Mouse (Mus musculus): ENCODE results near the gene Ank2.

Gene Ank2

DNA sequence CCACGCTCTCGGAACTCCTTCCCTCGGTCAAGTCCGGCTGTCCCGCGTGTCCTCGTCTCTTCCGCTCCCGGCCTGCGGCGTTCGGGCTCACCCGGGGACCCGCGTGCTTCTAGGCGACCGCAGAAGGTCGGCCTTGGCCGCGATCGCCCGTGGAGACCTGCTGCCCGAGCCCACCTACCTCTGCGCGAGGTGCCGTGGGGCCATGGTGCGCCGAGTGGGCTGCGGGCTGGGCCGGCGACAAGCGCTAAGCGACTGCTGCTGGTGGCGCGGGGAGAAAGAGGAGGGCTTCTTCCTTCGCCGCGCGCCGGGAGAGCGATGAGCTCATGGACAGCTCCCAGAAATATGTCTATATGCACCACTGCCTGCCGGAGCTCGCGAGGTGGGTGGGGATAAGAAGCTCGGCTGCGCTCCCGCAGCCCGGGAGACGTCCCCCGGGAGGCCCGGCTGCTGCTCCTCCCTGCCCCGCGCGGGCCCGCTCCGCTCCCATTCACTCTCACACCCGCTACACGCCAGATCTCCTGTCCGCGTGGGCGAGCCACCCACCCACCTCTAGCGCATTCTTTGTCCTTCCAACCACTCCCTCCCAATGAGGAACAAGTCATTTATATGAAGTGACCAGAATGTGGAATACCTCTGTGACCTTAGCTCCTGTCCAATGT, at the start of gene Ank2:
Gene Ank2, minus strand, starts transcription at position 609 of the 659 bp plus-strand sequence.
- peak; percentile 90 for DNase-seq

DNA sequence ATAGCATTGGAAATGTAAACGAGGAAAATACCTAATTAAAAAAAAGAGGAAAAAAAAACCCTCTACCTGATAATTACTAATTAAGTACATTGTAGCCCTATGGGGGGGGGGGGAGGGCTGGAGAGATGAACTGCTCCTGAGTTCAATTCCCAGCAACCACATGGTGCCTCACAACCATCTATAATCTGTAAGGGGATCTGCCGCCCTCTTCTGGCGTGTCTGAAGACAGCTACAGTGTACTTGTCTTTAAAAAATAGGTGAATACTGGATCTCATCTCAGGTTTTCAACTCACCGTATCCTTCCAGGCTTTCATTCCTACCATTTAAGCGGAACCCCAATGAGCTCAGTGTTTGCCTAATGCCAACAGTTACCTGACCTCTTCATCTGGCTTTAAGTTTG, 48.7 kb upstream of the Ank2 start:
- no peak for DNase-seq

GRCm38 (mm10) chr3:127544610-127545121, 45.5 kb upstream of the Ank2 start:
- DNase-seq = peak; percentile 48

DNA sequence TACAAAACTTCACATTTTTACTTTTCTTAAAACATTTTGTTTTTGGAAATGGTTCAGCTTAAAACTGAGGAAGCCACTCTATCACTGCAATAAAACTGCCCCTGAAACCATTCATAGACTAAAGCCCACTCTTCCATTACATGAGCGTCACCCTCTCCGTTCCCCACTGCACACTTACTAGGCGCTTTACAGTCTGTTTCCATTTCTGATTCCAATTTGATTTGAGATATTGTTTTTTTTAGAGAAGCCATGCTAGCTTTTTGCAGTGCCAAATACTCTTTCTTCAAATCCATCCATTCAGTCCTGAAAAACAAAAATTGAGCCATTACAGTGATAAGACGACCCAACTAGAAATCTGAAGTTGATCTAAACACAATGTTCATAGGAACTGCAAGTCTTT, 44.8 kb upstream of the Ank2 start:
- peak; percentile 58 for DNase-seq

GRCm38 (mm10) chr3:127539193-127539592, 40.0 kb upstream of the Ank2 start:
- DNase-seq = peak; percentile 92

GRCm38 (mm10) chr3:127530293-127530692, 31.1 kb upstream of the Ank2 start:
- peak; percentile 78 for DNase-seq

DNA sequence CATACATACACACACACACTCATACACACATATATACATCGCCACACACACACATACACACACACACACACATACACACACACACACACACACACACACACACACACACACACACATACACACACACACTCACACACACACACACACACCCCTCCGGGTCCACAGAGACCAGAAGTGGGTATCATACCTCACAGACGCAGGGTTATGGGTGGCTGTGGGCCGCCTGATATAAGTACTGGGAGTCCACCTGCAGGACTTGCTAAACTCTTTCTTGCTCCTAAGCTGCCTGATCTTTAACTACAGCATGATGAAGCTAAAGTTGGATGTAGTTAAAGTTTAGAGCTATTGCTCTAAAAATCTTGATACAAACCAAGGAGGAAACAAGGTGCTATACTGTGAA, 30.7 kb upstream of the Ank2 start:
- DNase-seq = peak; percentile 71

DNA sequence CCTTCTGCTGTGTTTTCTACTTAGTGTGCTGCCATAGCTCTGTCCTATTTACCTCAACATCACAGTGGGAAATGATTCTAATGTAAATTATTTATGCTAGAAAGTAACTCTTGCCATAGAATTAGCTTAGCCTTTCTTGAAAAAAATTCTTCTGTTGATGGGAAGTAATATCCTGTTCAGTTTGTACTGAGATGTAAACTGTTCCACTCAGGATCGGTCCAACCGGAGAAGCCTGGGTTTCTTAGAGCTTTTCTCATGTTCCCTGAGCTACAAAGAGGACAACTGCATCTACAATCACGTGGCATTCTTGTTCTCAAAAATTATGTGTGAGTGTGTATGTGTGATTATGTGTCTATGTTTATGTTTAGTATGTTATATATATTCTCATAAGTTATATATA, 30.1 kb upstream of the Ank2 start:
- no peak for DNase-seq

- peak; percentile 95 for DNase-seq
Observed at GRCm38 (mm10) chr3:127527465-127528034, 28.4 kb upstream of the Ank2 start.

DNA sequence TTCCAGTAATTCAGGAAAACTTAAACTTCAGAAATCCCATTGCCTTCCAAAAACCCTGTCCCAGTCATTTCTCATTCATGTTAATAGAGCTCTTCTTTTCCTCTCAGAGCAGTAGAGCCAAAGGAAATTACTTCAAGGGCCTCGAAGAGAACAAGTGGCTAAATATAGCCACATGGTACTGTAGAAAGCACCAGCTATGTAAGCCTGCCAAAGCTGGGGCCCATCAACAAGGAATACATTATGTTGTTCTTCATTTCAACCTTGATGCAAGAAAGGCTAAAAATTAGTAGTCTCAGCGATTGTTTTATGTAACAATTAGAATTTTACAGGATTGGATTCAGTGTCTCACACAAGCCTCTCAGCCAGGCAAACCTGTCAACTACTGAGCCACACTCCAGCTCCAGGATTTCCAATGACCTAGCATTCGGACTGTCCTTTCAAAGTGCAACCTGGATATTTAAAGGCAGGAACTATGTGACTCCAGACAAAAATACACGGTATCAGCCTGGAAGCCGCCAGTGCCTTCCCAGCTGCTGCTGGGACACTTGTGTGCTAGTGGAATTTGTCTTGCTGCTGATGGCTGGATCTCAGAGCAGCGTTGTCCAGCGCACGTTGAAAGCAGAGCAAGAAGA, 26.2 kb upstream of the Ank2 start:
- DNase-seq = peak; percentile 95

GRCm38 (mm10) chr3:127521156-127521555, 22.0 kb upstream of the Ank2 start:
- peak; percentile 90 for DNase-seq

GRCm38 (mm10) chr3:127520300-127520699, 21.1 kb upstream of the Ank2 start:
- peak; percentile 85 for DNase-seq

- DNase-seq = peak; percentile 28
Observed at GRCm38 (mm10) chr3:127515251-127515650, 16.1 kb upstream of the Ank2 start.

DNA sequence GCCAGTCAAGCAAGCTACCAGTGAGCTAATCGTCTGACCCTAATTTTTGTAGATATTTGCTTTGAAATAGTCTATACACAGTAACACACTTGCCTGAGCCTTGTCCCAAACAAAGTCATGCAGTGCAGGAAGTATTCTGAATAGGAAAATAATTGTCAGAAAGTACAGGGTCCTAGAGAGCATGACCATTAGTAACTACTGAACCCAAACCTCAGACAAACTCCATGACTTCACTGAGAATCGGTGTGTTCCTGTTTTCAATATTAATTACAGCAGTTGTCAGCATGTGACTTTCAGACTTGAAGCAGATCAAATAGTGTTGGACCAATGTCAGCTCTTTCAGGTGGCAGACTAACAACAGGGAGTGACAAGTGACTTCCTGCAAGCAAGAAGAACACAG, 14.5 kb upstream of the Ank2 start:
- peak; percentile 51 for DNase-seq

- DNase-seq = peak; percentile 74
Observed at GRCm38 (mm10) chr3:127512794-127513335, 13.7 kb upstream of the Ank2 start.

DNA sequence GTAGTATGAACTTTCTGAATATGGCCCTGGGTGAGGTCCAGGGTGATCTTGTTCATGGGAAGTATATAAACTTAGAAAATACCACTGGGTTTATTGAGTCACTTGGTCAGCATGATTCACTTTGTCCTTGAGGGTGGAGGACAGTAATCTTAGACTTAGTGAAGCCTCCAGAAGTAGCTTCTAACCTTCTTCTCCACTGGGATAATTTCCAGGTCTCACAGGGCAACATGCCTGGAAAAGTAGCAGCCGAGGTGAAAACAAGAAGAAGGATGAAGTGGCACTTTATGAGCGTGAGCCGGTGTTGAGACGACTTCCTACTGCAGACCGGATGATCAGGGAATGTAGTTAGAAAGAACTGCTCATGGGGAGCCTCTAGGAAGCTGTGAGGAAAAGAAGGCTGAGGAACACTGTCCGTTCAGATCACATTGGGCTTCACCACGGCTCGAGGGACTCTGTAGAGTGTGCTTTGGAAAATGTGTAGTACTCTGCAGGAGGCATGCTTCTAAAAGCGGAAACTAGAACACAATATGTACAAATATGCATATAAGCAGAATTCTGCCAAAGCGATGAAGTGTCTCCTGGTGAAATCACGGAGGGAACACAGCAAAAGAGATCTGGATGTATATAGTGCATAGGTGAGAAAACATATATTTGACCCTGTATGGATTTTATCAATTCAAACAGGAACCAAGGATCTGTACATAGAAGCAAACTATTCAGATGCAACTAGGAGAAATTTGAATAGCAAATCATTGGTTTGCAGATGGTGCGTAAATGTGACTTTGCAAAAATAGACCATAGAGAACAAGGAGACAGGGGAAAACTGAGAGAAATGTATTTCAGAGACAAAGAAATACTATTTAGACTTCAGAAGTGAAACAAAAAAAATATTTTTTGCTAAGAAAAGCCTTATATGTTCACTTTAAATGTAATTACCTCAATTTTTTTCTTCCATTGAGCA, 12.9 kb upstream of the Ank2 start:
- DNase-seq = peak; percentile 84

GRCm38 (mm10) chr3:127507878-127508783, 9.0 kb upstream of the Ank2 start:
- DNase-seq = peak; percentile 74

DNA sequence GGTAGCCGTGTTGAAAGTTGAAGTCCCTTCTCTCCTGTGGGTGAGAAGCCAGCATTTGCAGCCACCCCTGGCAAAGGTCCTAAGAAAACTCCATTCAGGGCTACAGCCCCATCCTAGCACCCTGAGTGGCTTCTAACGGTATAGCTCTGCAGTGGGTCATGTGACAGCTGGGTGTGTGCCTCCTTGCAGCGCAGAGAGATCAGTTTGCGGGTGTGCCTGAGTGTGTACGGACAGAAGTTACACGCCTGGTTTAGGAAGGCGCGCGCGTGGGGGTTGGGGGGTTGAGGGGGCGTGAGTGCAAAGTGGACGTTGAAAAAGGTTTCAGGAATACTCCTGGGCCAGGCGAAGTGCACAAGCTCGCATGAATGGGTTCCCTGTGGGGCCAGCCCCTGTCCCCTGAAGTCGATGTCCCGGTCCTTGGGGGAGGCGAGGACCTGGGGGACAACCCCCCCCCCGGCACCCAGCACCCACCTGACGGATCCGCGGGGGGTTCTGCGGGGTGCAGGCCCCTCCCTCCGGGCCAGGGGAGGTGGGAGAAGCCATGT, 881 bp downstream of the Ank2 start:
- DNase-seq = peak; percentile 94

DNA sequence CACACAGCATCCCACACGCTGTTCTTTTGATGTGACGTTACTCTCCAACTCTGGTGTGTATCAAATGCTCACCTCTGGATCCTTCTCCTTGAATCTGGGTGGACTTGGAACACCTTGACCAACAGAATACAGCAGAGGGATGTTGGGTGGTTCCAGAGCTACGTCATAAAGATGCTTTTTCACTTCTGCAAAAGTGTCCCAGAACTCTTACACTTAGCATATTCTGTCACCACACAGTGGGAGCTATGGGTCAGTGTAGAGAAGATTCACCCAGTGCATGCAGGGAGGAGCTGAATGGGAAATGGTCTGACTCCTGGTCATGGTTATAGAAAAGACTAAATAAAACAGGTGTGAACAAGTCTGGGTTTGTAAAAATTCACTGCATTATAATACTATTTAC, 6.5 kb downstream of the Ank2 start:
- DNase-seq = no peak

- DNase-seq = peak; percentile 31
Observed at GRCm38 (mm10) chr3:127487302-127487701, 11.8 kb downstream of the Ank2 start.

DNA sequence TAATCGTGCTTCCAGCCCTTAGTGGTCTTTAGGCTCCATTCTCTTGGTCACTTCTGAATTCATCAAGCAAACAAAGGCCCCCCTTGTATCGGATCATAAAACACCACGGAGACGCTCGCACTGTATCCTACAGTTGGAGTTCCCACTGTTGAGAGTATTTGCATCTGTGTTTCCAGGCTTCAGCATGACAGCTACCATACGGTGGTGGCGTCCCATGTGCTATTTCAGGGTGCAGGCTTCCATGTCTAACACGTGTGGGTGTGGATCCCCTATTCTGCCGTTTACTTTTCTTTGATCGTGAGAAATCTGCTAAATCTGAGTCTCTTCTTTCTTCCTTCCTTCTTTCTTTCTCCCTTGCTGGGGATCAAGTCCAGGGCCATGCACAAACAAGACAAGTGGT, 14.0 kb downstream of the Ank2 start:
- DNase-seq = no peak

Data from heart, adult 11 months (tissue).